Mouse (Mus musculus) spleen, adult 2 months (tissue): ENCODE data around the gene Irf3.
A peak's percentile ranks its signal among the peaks of the same experiment; 100 is the strongest.

Experiments
- CTCF ChIP-seq: fragments of 200-500 bp; IDR thresholded peaks from 2 replicates; pipeline ENCODE4 v1.5.1; 2011; ENCODE audit warnings: mild to moderate bottlenecking, inconsistent platforms; ENCODE audit not compliant: insufficient read depth, insufficient read length, insufficient replicate concordance; ENCODE audit errors: extremely low read depth
- POLR2A ChIP-seq: fragments of 200-500 bp; IDR thresholded peaks from 2 replicates; pipeline ENCODE4 v1.6.1; 2011; ENCODE audit warnings: low read depth, low read length, inconsistent platforms

- TF ChIP-seq CTCF (no peak), POLR2A (peak; percentile 91)
These were observed at the start of gene Irf3 for GRCm38 (mm10) chr7:44997231-44997939.
